In genomic region chr17:63312804-63313203, GRCm38 (mm10) we compare ENCODE assay signal across 29 mouse cellular contexts.
DNase-seq lines count a peak whose midpoint lies in the region; ATAC-seq lines count a peak whose summit lies in the region.
"Had no signal": no experiment of that assay in that cellular context is flagged by ENCODE, and none has a peak within 500 bp of the region (broad histone marks: within the 10 kb centered on the region; RNA-seq: fewer than 3 reads in every experiment).

No protein-coding gene starts in this region.

- 62% methylated on average over 3 of the region's 3 CpGs for WGBS in liver, embryonic 13.5 days (ENCODE audit: insufficient replicate concordance)

- H3K4me2 ChIP-seq in liver, embryonic 13.5 days, result peak overlapping the region; percentile 56
- H3K4me2 ChIP-seq: embryonic facial prominence, embryonic 12.5 days; forebrain, embryonic 13.5 days; heart, embryonic 15.5 days; midbrain, embryonic 13.5 days; neural tube, embryonic 13.5 days had no signal

- peak; percentile 39 for ATAC-seq in common myeloid progenitor, adult 5-6 weeks (replicated peaks; ENCODE audit: low read depth, poor library complexity, severe bottlenecking)
- ATAC-seq in liver, embryonic 13.5 days (ENCODE audit: low read depth), result peak; percentile 57
- peak; percentile 52 for ATAC-seq in megakaryocyte progenitor cell, adult 5-6 weeks (replicated peaks; ENCODE audit: poor library complexity)
- ATAC-seq: forebrain, embryonic 13.5 days; hindbrain, embryonic 16.5 days; midbrain, embryonic 13.5 days; Patski had no signal

- peak overlapping the region; percentile 24 for H3K4me3 ChIP-seq in liver, embryonic 13.5 days (replicated peaks)
- H3K4me3 ChIP-seq: embryonic facial prominence, embryonic 12.5 days; forebrain, embryonic 13.5 days; heart, embryonic 10.5 days; heart, embryonic 15.5 days; megakaryocyte, embryonic 14.5 days; midbrain, embryonic 13.5 days; neural tube, embryonic 13.5 days had no signal

- peaks cover 67% of the 10 kb centered on the region for H3K4me1 ChIP-seq in liver, embryonic 13.5 days (replicated peaks)
- H3K4me1 ChIP-seq: megakaryocyte, embryonic 14.5 days had no signal

- peak overlapping the region; percentile 59 for H3K9ac ChIP-seq in liver, embryonic 13.5 days
- H3K9ac ChIP-seq: embryonic facial prominence, embryonic 12.5 days; forebrain, embryonic 13.5 days; heart, embryonic 15.5 days; midbrain, embryonic 13.5 days; neural tube, embryonic 13.5 days had no signal

- H3K27ac ChIP-seq in liver, embryonic 13.5 days, result peak overlapping the region; percentile 93
- H3K27ac ChIP-seq: embryonic facial prominence, embryonic 12.5 days; forebrain, embryonic 13.5 days; heart, embryonic 10.5 days; heart, embryonic 15.5 days; kidney, postnatal 0 days; midbrain, embryonic 13.5 days; neural tube, embryonic 13.5 days had no signal

- peak; percentile 26 for DNase-seq in MEL-GATA-1-ER (ENCODE audit: extremely low read depth, low read depth)
- no peak for DNase-seq in liver, embryonic 13.5 days
- DNase-seq in spleen, adult 18-20 months, result no peak
- DNase-seq in cerebellum, adult 11-12 months, result no peak
- no peak for DNase-seq in urinary bladder, postnatal 36 days (ENCODE audit: low spot score in 2 of 2)
- DNase-seq: adrenal gland, postnatal 25 days; B cell, adult 2 months; cerebellum, adult 9-10 months; cerebellum, postnatal 36 days; embryo, embryonic 11 days; gastrocnemius, postnatal 25 days; heart, adult 11 months; kidney, adult 18-20 months; layer of hippocampus, postnatal 36 days; lung, postnatal 36 days; right cerebral cortex, postnatal 4 days; thymus, postnatal 14 days had no signal

- no peaks in the 10 kb centered on the region for H3K9me3 ChIP-seq in liver, embryonic 13.5 days (replicated peaks)
- H3K9me3 ChIP-seq: embryonic facial prominence, embryonic 12.5 days; heart, embryonic 10.5 days; heart, embryonic 15.5 days had no signal

- H3K36me3 ChIP-seq in liver, embryonic 13.5 days, result peaks cover 6% of the 10 kb centered on the region; the same call in 1 of the 2 replicates
- H3K36me3 ChIP-seq: embryonic facial prominence, embryonic 12.5 days; heart, embryonic 15.5 days; neural tube, embryonic 13.5 days had no signal

- no peaks in the 10 kb centered on the region for H3K27me3 ChIP-seq in liver, embryonic 13.5 days
- H3K27me3 ChIP-seq: embryonic facial prominence, embryonic 12.5 days; forebrain, embryonic 13.5 days; heart, embryonic 15.5 days; megakaryocyte, embryonic 14.5 days; midbrain, embryonic 13.5 days; neural tube, embryonic 13.5 days; Patski had no signal
